Mouse (Mus musculus) ES-Bruce4 (cell line): ENCODE results near the gene Thumpd2. TPM values are rescaled to one million over a fixed set of nuclear protein-coding genes. Genes with fewer than 3 reads are reported as not detected.
A peak's percentile ranks its signal among the peaks of the same experiment; 100 is the strongest.

Experiments used
- H3K27ac ChIP-seq: 2 replicates; pipeline ENCODE4 v1.5.1; 2012; ENCODE audit warnings: low read length, inconsistent platforms; ENCODE audit not compliant: insufficient read depth
- H3K27me3 ChIP-seq: 2 replicates; pipeline ENCODE4 v1.6.1; 2012; ENCODE audit warnings: mild to moderate bottlenecking, low read length, inconsistent platforms; ENCODE audit not compliant: control insufficient read depth, poor library complexity, insufficient read depth, severe bottlenecking
- H3K36me3 ChIP-seq: 2 replicates; pipeline ENCODE4 v1.6.1; 2012; ENCODE audit warnings: inconsistent platforms, mild to moderate bottlenecking, low read length, moderate library complexity; ENCODE audit not compliant: control insufficient read depth, poor library complexity, insufficient read depth, severe bottlenecking
- H3K4me1 ChIP-seq: one replicate; pipeline ENCODE4 v1.8.1; 2011; ENCODE audit warnings: low read length; ENCODE audit not compliant: control insufficient read depth, insufficient read depth
- H3K4me3 ChIP-seq: 2 replicates; pipeline ENCODE4 v1.5.1; 2011; ENCODE audit warnings: low read depth, mild to moderate bottlenecking, low read length
- H3K9ac ChIP-seq: 2 replicates; pipeline ENCODE4 v1.6.1; 2012; ENCODE audit warnings: low read depth, mild to moderate bottlenecking, inconsistent platforms; ENCODE audit not compliant: poor library complexity, severe bottlenecking
- H3K9me3 ChIP-seq: replicated peaks from 2 replicates; pipeline ENCODE4 v1.6.1; 2012; ENCODE audit warnings: mild to moderate bottlenecking, low read length, inconsistent platforms; ENCODE audit not compliant: control insufficient read depth, poor library complexity, insufficient read depth, severe bottlenecking
- CTCF ChIP-seq: IDR thresholded peaks from one replicate; pipeline ENCODE4 v1.8.1; 2011; ENCODE audit warnings: low read depth, low read length
- EP300 ChIP-seq: IDR thresholded peaks from 2 replicates; pipeline ENCODE4 v1.6.1; 2011; ENCODE audit warnings: low read depth, low read length; ENCODE audit not compliant: insufficient read depth
- POLR2A ChIP-seq: IDR thresholded peaks from one replicate; pipeline ENCODE4 v1.8.1; 2011; ENCODE audit warnings: low read length; ENCODE audit not compliant: insufficient read depth
- polyA plus RNA-seq: library from polyadenylated mRNA; stranded (reverse); fragments of >200 nt; gene quantifications from 2 replicates; pipeline ENCODE4 v1.2.4, GENCODE M21; 2011; ENCODE audit warnings: low read depth; ENCODE audit not compliant: missing spikeins, insufficient read depth, insufficient read length

Gene Thumpd2
- polyA plus RNA-seq, 1 experiment: 12.2 TPM

- no peak overlapping the region for H3K27ac ChIP-seq
- no peak for TF ChIP-seq POLR2A
- no peak for TF ChIP-seq EP300
- no peak for TF ChIP-seq CTCF
- H3K27me3 ChIP-seq: no peaks in the 10 kb centered on the region
- no peaks in the 10 kb centered on the region for H3K9me3 ChIP-seq
- no peaks in the 10 kb centered on the region for H3K4me1 ChIP-seq
- H3K36me3 ChIP-seq: no peaks in the 10 kb centered on the region
- no peak overlapping the region for H3K9ac ChIP-seq
- H3K4me3 ChIP-seq: no peak overlapping the region
These were observed 24.0 kb upstream of the Thumpd2 start for GRCm38 (mm10) chr17:81088866-81089265.

GRCm38 (mm10) chr17:81087735-81088134, 22.9 kb upstream of the Thumpd2 start:
- Histone ChIP-seq H3K9me3 (no peaks in the 10 kb centered on the region), H3K9ac (no peak overlapping the region), H3K4me3 (no peak overlapping the region), H3K27me3 (no peaks in the 10 kb centered on the region), H3K36me3 (no peaks in the 10 kb centered on the region), H3K27ac (no peak overlapping the region), H3K4me1 (no peaks in the 10 kb centered on the region)
- TF ChIP-seq CTCF (no peak), POLR2A (no peak), EP300 (no peak)

GRCm38 (mm10) chr17:81064279-81064978, 453 bp downstream of the Thumpd2 start:
- Histone ChIP-seq H3K4me1 (no peaks in the 10 kb centered on the region), H3K36me3 (0 out of 2 replicates have a peak, but pooled peaks cover 2% of the 10 kb centered on the region), H3K9ac (peak overlapping the region; percentile 92), H3K4me3 (peak overlapping the region; percentile 92), H3K9me3 (peaks cover 25% of the 10 kb centered on the region), H3K27me3 (no peaks in the 10 kb centered on the region), H3K27ac (no peak overlapping the region)
- TF ChIP-seq POLR2A (no peak), EP300 (no peak), CTCF (no peak)

- no peak for TF ChIP-seq EP300
- no peak for TF ChIP-seq CTCF
- TF ChIP-seq POLR2A: no peak
These were observed 1.5 kb downstream of the Thumpd2 start for GRCm38 (mm10) chr17:81063346-81063745.

GRCm38 (mm10) chr17:81062349-81062871, 2.5 kb downstream of the Thumpd2 start:
- Histone ChIP-seq H3K4me3 (no peak overlapping the region), H3K9ac (no peak overlapping the region), H3K4me1 (no peaks in the 10 kb centered on the region), H3K36me3 (0 out of 2 replicates have a peak, but pooled peaks cover 2% of the 10 kb centered on the region), H3K27me3 (no peaks in the 10 kb centered on the region), H3K27ac (no peak overlapping the region), H3K9me3 (peaks cover 25% of the 10 kb centered on the region)
- TF ChIP-seq EP300 (no peak), CTCF (no peak), POLR2A (no peak)

More at GRCm38 (mm10) chr17:81063346-81063745, 1.5 kb downstream of the Thumpd2 start:
- H3K9me3 ChIP-seq: peaks cover 25% of the 10 kb centered on the region
- H3K9ac ChIP-seq: no peak overlapping the region
- no peak overlapping the region for H3K4me3 ChIP-seq
- no peak overlapping the region for H3K27ac ChIP-seq
- H3K27me3 ChIP-seq: no peaks in the 10 kb centered on the region
- H3K36me3 ChIP-seq: 0 out of 2 replicates have a peak, but pooled peaks cover 2% of the 10 kb centered on the region
- no peaks in the 10 kb centered on the region for H3K4me1 ChIP-seq

GRCm38 (mm10) chr17:81056796-81057381, 8.0 kb downstream of the Thumpd2 start:
- Histone ChIP-seq H3K9me3 (peaks cover 9% of the 10 kb centered on the region), H3K27me3 (no peaks in the 10 kb centered on the region), H3K4me3 (no peak overlapping the region), H3K36me3 (peaks cover 16% of the 10 kb centered on the region), H3K9ac (no peak overlapping the region), H3K4me1 (no peaks in the 10 kb centered on the region), H3K27ac (no peak overlapping the region)
- no peak for TF ChIP-seq POLR2A
- TF ChIP-seq EP300: no peak
- no peak for TF ChIP-seq CTCF
